Mouse (Mus musculus) limb, embryonic 14.5 days (tissue): ENCODE results near the gene Cfap65. TPM values are rescaled to one million over a fixed set of nuclear protein-coding genes. Genes with fewer than 3 reads are reported as not detected.

Experiments used
- ATAC-seq: fragments of 200-750 bp; cut with Nextera tagmentation; 2 replicates; pipeline ENCODE4 v1.8.0; 2017; ENCODE audit warnings: low read depth, moderate number of reproducible peaks, moderate TSS enrichment; ENCODE audit not compliant: low FRiP score
- DNase-seq: peaks from one replicate; pipeline ENCODE4 v3.0.0-alpha.2; 2015; ENCODE audit warnings: low spot score
- H3K27ac ChIP-seq: fragments of 300-500 bp; sonication (generic); replicated peaks from 2 replicates; pipeline ENCODE4 v1.5.1; 2014; ENCODE audit warnings: low read depth, mild to moderate bottlenecking, low read length, moderate library complexity, mixed read lengths
- H3K27me3 ChIP-seq: fragments of 300-500 bp; sonication (generic); 2 replicates; pipeline ENCODE4 v1.6.1; 2014; ENCODE audit warnings: low read length, mixed read lengths; ENCODE audit not compliant: control insufficient read depth, insufficient read depth
- H3K36me3 ChIP-seq: fragments of 300-500 bp; sonication (generic); 2 replicates; pipeline ENCODE4 v1.6.1; 2014; ENCODE audit warnings: mild to moderate bottlenecking, low read length, moderate library complexity, mixed read lengths; ENCODE audit not compliant: control insufficient read depth, insufficient read depth
- H3K4me1 ChIP-seq: fragments of 300-500 bp; sonication (generic); 2 replicates; pipeline ENCODE4 v1.6.1; 2014; ENCODE audit warnings: antibody characterized with exemption, low read length, mixed read lengths; ENCODE audit not compliant: control insufficient read depth, insufficient read depth
- H3K4me2 ChIP-seq: fragments of 300-500 bp; sonication (generic); replicated peaks from 2 replicates; pipeline ENCODE4 v1.6.1; 2014; ENCODE audit warnings: low read depth, mild to moderate bottlenecking, low read length, moderate library complexity; ENCODE audit not compliant: severe bottlenecking
- H3K4me3 ChIP-seq: fragments of 300-500 bp; sonication (generic); replicated peaks from 2 replicates; pipeline ENCODE4 v1.5.1; 2014; ENCODE audit warnings: low read length
- H3K9ac ChIP-seq: fragments of 300-500 bp; sonication (generic); 2 replicates; pipeline ENCODE4 v1.6.1; 2014; ENCODE audit warnings: mild to moderate bottlenecking, low read depth, low read length, moderate library complexity; ENCODE audit not compliant: severe bottlenecking
- H3K9me3 ChIP-seq: fragments of 300-500 bp; sonication (generic); 2 replicates; pipeline ENCODE4 v1.6.1; 2016; ENCODE audit warnings: low read length; ENCODE audit not compliant: control insufficient read depth
- POLR2A ChIP-seq: fragments of 200-500 bp; IDR thresholded peaks from 2 replicates; pipeline ENCODE4 v1.8.0; 2012; ENCODE audit warnings: inconsistent platforms, mild to moderate bottlenecking, moderate library complexity, borderline replicate concordance; ENCODE audit not compliant: insufficient read depth, insufficient read length; ENCODE audit errors: extremely low read depth
- WGBS: fragments of 180-500 bp; shearing (Covaris S2); extraction: QIAGEN DNeasy Blood & Tissue Kit; methylation state at CpG from one replicate; pipeline ENCODE4 v1.1.7; 2014; 5-methylcytosine and 5-hydroxymethylcytosine counted together
- polyA plus RNA-seq, 2 experiments: library from polyadenylated mRNA; depleted of rRNA in 1 of 2; stranded (reverse) in 1 of 2; unstranded in 1 of 2; fragments of >200 nt; fragmentation: Nextera tagmentation in 1 of 2; extraction: Ambion mirVana in 1 of 2; gene quantifications; 2 replicates each; pipeline versions ENCODE4 v1.2.1 to v1.2.3; 2012 to 2014

Gene Cfap65
- polyA plus RNA-seq, 2 experiments = not detected

DNA sequence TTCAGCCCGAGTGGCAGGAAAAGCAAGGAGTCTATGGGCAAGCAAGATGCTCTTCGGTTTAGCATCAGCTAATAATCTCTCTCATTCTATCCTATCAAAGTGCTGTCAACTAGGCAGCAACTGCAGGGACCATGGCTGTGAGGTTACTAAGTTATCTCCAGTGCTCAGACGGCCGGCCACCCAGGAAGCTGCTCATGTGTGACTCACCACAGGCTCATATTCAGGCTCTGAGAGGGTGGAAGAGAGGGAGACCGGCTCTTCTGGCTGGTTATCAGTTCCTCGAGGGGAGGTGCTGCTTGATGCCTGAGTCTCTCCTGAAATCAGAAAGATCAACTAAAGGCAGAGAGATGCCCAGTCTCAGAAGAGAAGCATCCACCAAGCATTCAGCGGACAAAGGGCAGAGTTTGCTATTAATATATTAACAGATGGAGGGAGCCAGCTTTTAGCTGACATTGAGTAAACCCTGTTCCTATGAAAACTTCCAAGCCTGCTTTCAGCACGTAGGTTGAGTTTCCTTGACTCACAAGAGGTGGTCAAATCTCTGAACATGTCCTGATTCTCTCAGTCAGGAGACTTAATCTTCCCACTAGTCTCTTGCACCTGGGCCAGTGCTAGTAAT is 32.7 kb upstream of the Cfap65 start:
- DNase-seq (no peak), ATAC-seq (no peak)
- 68% methylated on average over 8 of the region's 8 CpGs for WGBS
- no peaks in the 10 kb centered on the region for H3K27me3 ChIP-seq
- H3K4me3 ChIP-seq = no peak overlapping the region
- TF ChIP-seq POLR2A = no peak
- no peak overlapping the region for H3K9ac ChIP-seq
- H3K36me3 ChIP-seq = no peaks in the 10 kb centered on the region
- H3K4me2 ChIP-seq = no peak overlapping the region
- no peaks in the 10 kb centered on the region for H3K9me3 ChIP-seq
- no peak overlapping the region for H3K27ac ChIP-seq
- peaks cover 8% of the 10 kb centered on the region for H3K4me1 ChIP-seq

DNA sequence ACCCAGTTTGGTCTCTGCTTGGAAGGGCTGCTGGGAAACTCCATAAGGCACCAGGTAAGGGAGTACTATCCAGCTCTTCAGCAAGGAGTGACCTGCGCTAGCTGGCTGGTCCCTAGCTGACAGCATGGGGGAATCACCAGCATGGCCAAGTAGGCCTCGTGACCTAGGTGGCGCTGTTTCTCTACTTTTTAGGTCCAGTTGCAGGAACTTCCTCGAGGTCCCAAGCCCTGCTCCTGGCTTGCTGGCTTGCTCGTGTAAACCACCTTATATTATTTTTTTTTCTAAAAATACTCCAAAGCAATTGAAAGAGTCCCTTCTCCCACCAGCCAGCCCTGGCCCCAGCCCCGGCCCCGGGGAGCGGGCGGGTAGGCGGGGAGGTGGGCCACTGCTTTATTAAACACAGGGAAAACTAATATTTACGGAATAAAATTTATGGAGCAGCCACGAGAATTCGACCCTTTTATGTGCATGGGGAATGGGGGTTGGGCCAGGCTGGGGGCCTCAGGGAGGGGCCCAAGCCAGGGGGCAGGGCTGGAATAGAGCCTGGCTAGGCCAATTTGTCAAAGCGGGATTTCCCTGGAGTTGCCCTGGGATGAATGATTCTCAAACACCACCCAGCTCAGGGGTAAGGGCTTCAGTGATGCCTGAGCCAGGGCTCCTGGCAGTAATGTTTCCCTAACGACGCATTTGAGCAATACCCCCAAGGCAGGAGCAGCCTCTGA is 29.3 kb upstream of the Cfap65 start:
- Histone ChIP-seq H3K9ac (peak overlapping the region; percentile 29; the same call in 1 of the 2 replicates), H3K9me3 (no peaks in the 10 kb centered on the region), H3K4me3 (peak overlapping the region; percentile 12), H3K27ac (peak overlapping the region; percentile 33), H3K4me1 (peaks cover 8% of the 10 kb centered on the region), H3K27me3 (0 out of 2 replicates have a peak, but pooled peaks cover 3% of the 10 kb centered on the region), H3K4me2 (peak overlapping the region; percentile 48), H3K36me3 (no peaks in the 10 kb centered on the region)
- no peak for TF ChIP-seq POLR2A
- WGBS = 4% methylated on average over 16 of the region's 16 CpGs
- peak; percentile 82 for ATAC-seq
- peak; percentile 91 for DNase-seq

DNA sequence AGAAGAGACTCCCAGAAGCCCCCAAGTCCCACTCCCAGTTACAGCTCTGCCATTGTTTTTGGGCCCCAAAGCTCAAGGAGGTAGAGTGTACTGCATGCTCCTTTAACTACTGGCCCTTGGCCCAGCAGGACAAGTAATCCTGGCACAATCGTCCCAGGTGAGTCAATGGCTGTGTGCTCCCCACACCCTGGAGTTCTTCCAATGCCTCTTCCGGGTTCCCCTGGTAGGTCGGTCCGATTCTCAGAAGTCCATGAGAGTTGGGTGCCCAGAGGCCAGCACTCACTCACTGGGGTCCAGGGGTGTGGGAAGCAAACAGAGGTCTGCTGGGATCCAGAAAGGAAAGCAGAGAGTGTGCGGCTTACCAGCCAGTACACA is 27.4 kb upstream of the Cfap65 start:
- no peak for DNase-seq
- Histone ChIP-seq H3K9ac (no peak overlapping the region), H3K4me2 (no peak overlapping the region), H3K27me3 (0 out of 2 replicates have a peak, but pooled peaks cover 3% of the 10 kb centered on the region), H3K4me3 (no peak overlapping the region), H3K9me3 (no peaks in the 10 kb centered on the region), H3K27ac (no peak overlapping the region), H3K36me3 (no peaks in the 10 kb centered on the region), H3K4me1 (peaks cover 8% of the 10 kb centered on the region)
- WGBS = 86% methylated on average over 5 of the region's 5 CpGs
- TF ChIP-seq POLR2A = no peak
- ATAC-seq = no peak

DNA sequence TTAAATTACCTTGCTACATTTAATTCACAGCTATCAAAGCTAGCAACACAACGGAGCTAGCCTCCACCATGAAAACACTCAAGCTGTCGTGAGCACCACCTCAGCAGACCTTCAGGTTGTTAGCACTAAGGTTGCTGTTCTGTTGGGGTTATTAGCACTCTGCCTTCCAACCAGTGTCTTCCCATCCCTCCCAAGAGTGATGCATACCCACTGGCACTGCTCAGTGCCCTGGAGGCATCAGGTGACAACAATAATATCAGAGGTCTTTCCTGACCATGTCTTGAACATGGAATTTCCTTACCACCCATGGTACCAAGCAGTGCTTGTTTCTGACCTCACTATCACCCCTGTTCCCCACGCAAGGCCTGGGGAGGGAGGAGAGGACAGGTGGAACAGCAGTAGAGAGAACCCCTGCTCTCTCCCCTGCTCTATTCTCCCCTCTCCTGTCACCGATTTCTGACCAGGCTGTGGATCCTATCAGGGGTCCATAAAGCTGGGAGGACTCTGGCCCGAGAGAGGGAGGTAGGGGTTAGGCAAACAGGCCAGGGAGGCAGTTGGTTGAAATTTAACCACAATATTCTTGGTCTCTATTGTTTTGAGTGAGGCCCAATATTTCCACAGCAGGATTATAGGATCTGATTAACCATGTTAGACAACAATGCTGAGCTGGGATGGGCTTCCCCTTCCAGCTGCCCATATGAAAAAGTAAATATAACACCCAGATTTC is 26.9 kb upstream of the Cfap65 start:
- ATAC-seq = no peak
- WGBS = 75% methylated on average over 5 of the region's 5 CpGs
- Histone ChIP-seq H3K27ac (no peak overlapping the region), H3K36me3 (no peaks in the 10 kb centered on the region), H3K4me1 (peaks cover 8% of the 10 kb centered on the region), H3K4me2 (no peak overlapping the region), H3K4me3 (no peak overlapping the region), H3K9ac (no peak overlapping the region), H3K27me3 (0 out of 2 replicates have a peak, but pooled peaks cover 3% of the 10 kb centered on the region), H3K9me3 (no peaks in the 10 kb centered on the region)
- no peak for DNase-seq
- no peak for TF ChIP-seq POLR2A

DNA sequence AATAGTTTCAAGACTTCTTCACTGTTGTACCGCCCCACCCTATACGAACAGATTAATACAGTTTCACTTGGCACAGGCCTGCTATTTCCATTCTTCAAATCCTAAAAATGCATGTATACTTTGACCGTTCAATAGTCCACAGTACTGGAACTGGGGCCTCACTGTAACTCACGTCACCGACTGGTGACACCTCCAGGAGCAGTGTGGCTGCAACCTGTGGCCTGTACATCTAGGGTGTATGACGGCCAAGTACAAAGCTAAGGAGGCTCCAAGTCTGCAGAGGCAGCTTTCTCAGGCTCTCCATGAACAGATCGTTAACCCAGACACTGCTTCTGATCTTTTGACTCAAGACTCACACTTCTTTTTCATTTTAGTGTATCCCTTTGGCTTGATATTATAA is 26.3 kb upstream of the Cfap65 start:
- Histone ChIP-seq H3K36me3 (no peaks in the 10 kb centered on the region), H3K4me1 (peaks cover 8% of the 10 kb centered on the region), H3K27ac (no peak overlapping the region), H3K9ac (no peak overlapping the region), H3K27me3 (0 out of 2 replicates have a peak, but pooled peaks cover 3% of the 10 kb centered on the region), H3K4me2 (no peak overlapping the region), H3K4me3 (no peak overlapping the region), H3K9me3 (no peaks in the 10 kb centered on the region)
- 85% methylated on average over 7 of the region's 7 CpGs for WGBS
- no peak for ATAC-seq
- no peak for TF ChIP-seq POLR2A
- DNase-seq = no peak
